Mouse (Mus musculus): Measurements from ENCODE around the gene Aff3.

DNA sequence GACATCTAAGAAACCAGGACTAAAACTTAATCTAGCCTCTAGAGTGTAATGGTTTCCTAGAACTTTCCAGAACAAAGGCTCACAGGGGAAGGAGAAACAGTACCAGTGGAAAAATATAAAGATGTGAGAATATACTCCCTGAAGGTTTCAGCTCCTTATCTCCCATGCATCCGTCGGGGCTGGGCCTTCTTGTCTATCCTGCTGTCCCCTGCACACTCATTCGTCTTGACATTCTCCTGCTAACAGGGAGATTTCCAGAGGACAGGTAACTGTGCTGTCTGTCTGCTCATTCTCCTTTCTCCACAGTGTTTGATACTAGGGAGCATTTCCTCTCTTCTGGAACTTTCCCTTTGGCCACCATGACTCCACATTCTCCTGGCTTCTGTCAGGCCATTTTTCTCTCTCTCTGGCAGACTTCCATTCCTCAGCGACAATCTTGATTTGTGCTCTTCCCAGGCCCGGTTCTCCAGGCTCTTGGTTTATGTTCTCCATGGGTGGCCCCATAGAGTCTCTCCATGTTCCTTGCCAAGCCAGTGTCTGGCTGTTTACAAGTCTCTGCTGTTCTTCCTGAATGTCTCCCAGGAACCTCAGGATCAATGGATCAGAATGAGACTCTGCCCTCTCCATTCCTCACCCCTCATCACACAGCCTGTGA lies 1.5 kb upstream of the Aff3 start:
- TF ChIP-seq CTCF (IDR thresholded peaks at IDR 0.05; ENCODE audit: low read depth) (no peak), EP300 (IDR thresholded peaks at IDR 0.05; ENCODE audit: low read depth) (no peak)
